Mouse (Mus musculus): ENCODE measurements around the gene Sptssa. TPM values are rescaled to one million over a fixed set of nuclear protein-coding genes. Genes with fewer than 3 reads are reported as not detected.

Sptssa gene
- polyA plus RNA-seq, 1 experiment from 2014 or later = 207 TPM

DNA sequence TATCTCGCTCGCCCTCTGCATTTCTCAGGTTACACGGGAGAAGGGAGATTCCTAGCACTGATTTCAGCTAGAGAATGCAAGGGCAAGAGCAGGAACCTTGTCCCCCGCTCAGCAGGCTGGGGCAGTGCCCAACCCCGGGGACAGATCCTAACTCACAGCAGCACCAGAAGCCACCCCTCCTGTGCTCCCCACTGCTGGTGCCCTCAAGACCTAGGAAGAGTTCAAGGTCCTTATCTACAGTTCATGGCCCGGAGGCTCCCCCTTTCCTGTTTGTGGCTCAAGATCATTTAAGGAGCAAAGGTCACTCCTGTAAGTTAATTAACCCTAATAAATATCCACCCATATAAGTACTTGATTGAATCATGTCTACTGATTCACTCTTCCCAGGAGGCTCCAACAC lies 47.4 kb downstream of the Sptssa start:
- peaks cover 12% of the 10 kb centered on the region for H3K4me1 ChIP-seq
- no peak overlapping the region for H3K9ac ChIP-seq
- WGBS = 30% methylated on average over 6 of the region's 6 CpGs
- no peaks in the 10 kb centered on the region for H3K36me3 ChIP-seq
- H3K27me3 ChIP-seq = no peaks in the 10 kb centered on the region
- no peak for ATAC-seq (ENCODE audit: insufficient number of reproducible peaks, insufficient read depth, low FRiP score, low TSS enrichment, low read depth)
- H3K4me3 ChIP-seq = no peak overlapping the region
- no peak overlapping the region for H3K4me2 ChIP-seq
- no peaks in the 10 kb centered on the region for H3K9me3 ChIP-seq
- H3K27ac ChIP-seq = no peak overlapping the region

GRCm38 (mm10) chr12:54605203-54605602 lies 51.2 kb downstream of the Sptssa start:
- H3K27me3 ChIP-seq = no peaks in the 10 kb centered on the region
- 51% methylated on average over 3 of the region's 3 CpGs for WGBS
- 0 out of 2 replicates have a peak, but pooled peaks cover 6% of the 10 kb centered on the region for H3K4me1 ChIP-seq
- H3K9me3 ChIP-seq = no peaks in the 10 kb centered on the region
- no peak overlapping the region for H3K9ac ChIP-seq
- H3K4me3 ChIP-seq = no peak overlapping the region
- H3K27ac ChIP-seq = no peak overlapping the region
- no peak overlapping the region for H3K4me2 ChIP-seq
- no peak for ATAC-seq (ENCODE audit: insufficient number of reproducible peaks, insufficient read depth, low FRiP score, low TSS enrichment, low read depth)
- H3K36me3 ChIP-seq = no peaks in the 10 kb centered on the region

DNA sequence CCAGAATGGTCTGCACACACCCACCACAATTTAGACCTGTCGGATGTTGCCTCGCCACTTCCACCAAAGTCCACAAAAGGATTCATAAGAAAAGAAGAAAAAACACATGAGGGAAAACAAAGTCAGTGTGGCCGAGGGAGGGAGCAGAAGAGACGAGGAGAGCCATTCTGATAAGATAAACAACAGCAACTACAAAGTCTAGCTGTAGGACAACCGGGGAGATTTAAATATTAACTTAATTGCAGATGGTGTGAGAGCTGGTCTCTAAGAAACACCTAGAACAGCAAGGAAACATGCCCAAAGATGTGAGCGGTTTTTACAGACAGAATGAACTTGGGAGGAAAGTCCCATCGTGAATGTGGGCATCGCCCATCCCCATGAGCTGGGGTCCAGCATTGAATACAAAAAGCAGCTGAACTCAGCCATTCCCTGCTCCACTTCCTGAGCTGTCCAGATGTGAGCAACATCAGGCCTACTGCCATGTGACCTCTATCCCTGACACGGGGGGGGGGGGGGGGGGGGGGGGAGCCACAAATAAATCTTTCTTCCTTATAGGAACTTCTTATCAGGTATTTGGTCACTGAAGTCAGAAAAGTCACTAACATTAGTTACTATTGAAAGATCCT lies 52.7 kb downstream of the Sptssa start:
- Histone ChIP-seq H3K9me3 (no peaks in the 10 kb centered on the region), H3K27me3 (no peaks in the 10 kb centered on the region), H3K4me2 (no peak overlapping the region), H3K36me3 (no peaks in the 10 kb centered on the region), H3K4me3 (no peak overlapping the region), H3K9ac (no peak overlapping the region), H3K27ac (no peak overlapping the region), H3K4me1 (0 out of 2 replicates have a peak, but pooled peaks cover 1% of the 10 kb centered on the region)
- 81% methylated on average over 9 of the region's 9 CpGs for WGBS
- no peak for ATAC-seq (ENCODE audit: insufficient number of reproducible peaks, insufficient read depth, low FRiP score, low TSS enrichment, low read depth)

DNA sequence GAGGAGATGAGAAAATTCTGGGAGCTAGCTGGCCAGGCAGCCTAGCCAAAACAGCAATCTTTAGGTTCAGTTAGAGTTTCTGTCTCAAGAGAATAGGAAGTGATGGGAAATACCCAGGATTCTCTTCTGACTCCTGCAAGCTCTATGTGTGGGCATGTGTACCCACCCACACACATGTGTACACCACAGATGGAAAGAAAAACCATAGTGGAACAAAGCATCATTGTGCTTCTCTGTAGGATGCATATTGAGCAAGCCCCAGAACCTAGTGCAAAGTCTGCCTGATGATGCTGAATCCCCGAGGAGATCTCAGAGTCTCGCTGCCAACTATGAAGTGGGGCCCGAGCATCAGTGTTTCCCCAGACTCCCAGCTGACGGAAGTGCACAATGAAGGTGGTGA lies 55.9 kb downstream of the Sptssa start:
- H3K4me2 ChIP-seq = no peak overlapping the region
- H3K27me3 ChIP-seq = no peaks in the 10 kb centered on the region
- H3K9ac ChIP-seq = no peak overlapping the region
- no peak overlapping the region for H3K27ac ChIP-seq
- H3K9me3 ChIP-seq = no peaks in the 10 kb centered on the region
- no peak overlapping the region for H3K4me3 ChIP-seq
- H3K4me1 ChIP-seq = no peaks in the 10 kb centered on the region
- WGBS = 92% methylated on average over 4 of the region's 4 CpGs
- no peaks in the 10 kb centered on the region for H3K36me3 ChIP-seq
- ATAC-seq (ENCODE audit: insufficient number of reproducible peaks, insufficient read depth, low FRiP score, low TSS enrichment, low read depth) = no peak

DNA sequence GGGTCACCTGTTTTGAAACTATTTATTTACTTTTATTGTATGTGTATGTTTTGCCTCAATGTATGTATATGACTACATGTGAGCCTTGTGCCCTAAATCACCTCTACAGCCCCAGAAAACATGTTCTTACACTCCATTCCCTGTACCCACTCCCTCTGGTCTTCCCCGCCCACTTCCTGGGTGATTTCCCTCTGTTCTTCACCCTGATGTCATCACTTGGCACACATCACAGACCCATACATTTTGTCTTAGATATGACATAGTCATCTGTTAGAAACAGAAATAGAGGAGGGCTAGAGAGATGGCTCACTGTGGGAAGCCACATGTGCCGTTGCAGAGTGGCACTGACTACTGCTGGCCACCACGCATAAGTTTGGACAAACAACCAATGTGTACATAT lies 58.0 kb downstream of the Sptssa start:
- no peak for ATAC-seq (ENCODE audit: insufficient number of reproducible peaks, insufficient read depth, low FRiP score, low TSS enrichment, low read depth)
- Histone ChIP-seq H3K4me1 (no peaks in the 10 kb centered on the region), H3K4me2 (no peak overlapping the region), H3K27ac (no peak overlapping the region), H3K27me3 (no peaks in the 10 kb centered on the region), H3K9me3 (no peaks in the 10 kb centered on the region), H3K9ac (no peak overlapping the region), H3K36me3 (no peaks in the 10 kb centered on the region), H3K4me3 (no peak overlapping the region)
- WGBS = 91% methylated on average over 3 of the region's 3 CpGs

GRCm38 (mm10) chr12:54596715-54597114 lies 59.7 kb downstream of the Sptssa start:
- ATAC-seq (ENCODE audit: insufficient number of reproducible peaks, insufficient read depth, low FRiP score, low TSS enrichment, low read depth) = no peak
- Histone ChIP-seq H3K9ac (no peak overlapping the region), H3K27me3 (no peaks in the 10 kb centered on the region), H3K4me3 (no peak overlapping the region), H3K9me3 (no peaks in the 10 kb centered on the region), H3K27ac (no peak overlapping the region), H3K36me3 (no peaks in the 10 kb centered on the region), H3K4me2 (no peak overlapping the region), H3K4me1 (no peaks in the 10 kb centered on the region)
- 59% methylated on average over 4 of the region's 4 CpGs for WGBS

MicroRNAs within 50 kb of the gene (microRNA counts, 519-probe panel; counts per million panel counts)
- 236 counts per million, percentile 44 among the panel's probes with 10 or more counts for microRNA mmu-miR-1892

Small RNA genes lying within 50 kb of the gene (microRNA-seq; reads per million reads assigned to microRNA genes)
- not detected for gene Mir1892

Other genes starting within 250 kb of the Sptssa start
- 64.7 and 74.5 TPM in 2 replicates for gene Eapp, start 39.3 kb upstream of the Sptssa start, polyA plus RNA-seq (2015; fragmentation: Nextera tagmentation; extraction: Ambion mirVana)
- gene Snx6, start 139.1 kb upstream of the Sptssa start, polyA plus RNA-seq (2015; fragmentation: Nextera tagmentation; extraction: Ambion mirVana) = 221 and 226 TPM in 2 replicates
- gene Cfl2, start 206.3 kb upstream of the Sptssa start, polyA plus RNA-seq (2015; fragmentation: Nextera tagmentation; extraction: Ambion mirVana) = 124 and 128 TPM in 2 replicates